Mouse (Mus musculus): ENCODE data around the gene Camk2n2.

Camk2n2 gene

DNA sequence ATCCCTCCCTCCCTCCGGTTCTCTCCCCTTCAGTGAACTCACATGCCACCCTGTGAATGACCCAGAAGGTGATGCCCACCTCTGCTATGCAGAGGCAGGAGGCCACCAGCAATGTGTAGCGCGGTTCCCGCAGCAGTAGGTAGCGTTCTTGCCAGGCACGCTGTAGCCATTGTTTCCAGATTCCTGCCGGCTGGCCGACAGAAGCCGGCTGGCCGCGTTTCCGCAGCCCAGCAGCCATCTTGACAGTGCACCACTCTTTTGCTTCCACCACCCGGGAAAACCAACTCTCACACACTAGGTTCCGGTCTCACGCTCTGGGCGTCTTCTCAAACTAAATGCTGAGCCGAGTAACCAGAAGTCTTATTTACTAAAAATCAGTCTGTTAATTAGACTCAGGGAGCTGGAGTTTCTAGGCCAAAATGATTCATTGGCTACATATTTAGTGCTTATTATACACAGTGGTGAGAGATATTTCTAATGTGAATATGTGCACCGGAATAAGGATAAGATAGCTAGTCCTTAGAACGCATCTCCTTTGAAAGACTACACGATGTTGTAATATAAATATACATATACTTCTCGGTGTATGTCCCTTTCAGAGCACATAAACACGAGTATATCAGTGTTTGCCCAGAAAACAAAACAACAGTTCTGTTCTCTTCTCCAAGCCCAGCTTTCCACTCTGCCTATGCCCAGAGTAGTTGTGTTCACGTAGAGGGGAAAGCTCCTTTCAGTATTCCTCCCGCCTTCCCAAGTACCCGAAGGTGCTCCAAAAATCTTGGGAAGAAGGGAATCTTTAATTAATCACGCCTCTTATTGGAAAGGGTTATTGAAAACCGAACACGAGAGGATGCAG, 10.4 kb downstream of the Camk2n2 start:
- DNase-seq, result peak; percentile 52 to 70

DNA sequence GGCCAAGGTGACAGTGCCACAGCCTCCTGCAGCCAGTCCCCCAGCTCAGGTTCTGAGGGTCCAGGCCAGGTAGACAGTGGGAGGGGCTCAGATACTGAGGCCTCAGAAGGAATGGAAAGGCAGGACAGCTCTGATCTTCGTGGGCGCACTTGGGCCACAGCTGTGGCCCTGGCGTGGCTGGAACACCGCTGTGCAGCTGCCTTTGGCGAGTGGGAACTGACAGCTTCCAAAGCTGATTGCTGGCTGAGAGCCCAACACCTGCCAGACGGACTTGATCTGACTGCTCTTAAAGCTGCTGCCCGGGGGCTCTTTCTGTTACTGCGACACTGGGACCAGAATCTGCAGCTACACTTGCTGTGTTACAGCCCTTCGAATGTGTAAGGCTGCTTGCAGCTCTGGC, 16.4 kb downstream of the Camk2n2 start:
- DNase-seq, result no peak

DNA sequence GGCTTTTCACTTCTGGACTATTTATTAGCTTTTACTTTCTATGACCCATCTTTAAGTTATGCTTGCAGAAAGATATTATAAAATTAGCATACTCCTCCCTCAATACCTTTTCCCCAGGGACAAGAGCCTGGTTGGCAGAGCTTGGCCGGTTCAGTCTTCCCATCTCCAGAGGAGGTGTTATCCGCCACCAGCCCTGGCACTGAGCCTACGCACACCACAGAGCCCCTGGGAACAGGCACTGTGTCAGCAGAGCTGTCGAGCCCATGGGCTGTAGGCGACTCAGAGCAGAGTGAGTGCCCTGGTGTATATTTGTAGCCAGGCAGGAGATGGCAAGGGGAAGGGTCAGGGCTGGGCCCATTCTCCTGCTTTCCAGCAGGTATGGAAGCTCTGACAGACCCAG, 20.6 kb downstream of the Camk2n2 start:
- DNase-seq, result no peak

DNA sequence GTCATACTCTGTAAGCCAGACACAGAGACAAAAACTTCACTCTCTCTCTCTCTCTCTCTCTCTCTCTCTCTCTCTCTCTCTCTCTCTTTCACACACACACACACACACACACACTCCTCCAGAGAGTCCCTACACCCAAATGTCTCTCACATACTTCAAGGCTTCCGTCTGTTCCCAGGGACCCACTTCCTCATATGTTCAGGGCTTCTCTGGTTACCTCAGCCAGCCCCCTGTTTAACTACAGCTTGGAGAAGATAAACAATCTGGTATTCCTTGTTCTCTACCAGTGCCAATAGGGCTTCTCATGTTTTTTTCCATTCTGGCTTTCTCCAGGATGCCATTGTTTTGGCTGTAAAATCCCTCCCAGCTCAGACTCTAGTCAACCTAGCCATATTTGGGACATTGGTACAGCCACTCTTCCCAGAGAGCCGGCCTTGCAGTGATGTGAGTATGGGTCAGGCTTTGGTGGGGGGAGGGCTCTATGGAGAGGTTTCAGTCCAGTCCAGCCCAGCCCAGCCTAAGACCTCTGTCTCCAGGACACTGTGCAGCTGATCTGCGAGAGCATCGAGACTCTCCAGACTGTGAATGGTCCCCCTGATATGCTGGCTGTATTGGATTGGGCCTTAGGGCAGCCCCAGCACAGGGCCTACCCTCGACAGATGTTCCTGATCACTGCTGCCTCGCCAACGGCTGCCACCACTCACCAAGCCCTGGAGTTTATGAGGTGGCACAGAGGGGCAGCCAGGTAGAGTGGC, 24.2 kb downstream of the Camk2n2 start:
- DNase-seq, result no peak

DNA sequence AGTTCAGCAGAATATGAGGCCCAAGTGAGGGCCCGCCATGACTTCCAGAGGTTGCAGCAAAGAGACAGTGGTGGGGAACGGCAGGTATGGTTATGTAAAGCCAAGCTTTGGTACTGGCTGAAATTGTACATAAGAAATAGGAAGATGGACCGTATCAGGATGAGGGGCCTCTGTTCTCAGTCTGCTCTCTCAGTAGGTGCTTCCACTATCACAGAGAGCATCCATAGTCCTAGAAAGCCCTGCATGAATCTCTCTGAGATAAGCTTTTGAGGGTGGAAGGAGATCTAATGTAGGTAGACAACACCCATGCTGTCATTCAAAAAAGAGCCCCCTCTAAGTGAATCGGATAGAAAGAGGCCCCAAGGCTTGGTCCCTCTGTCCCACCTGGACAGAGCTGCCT, 25.4 kb downstream of the Camk2n2 start:
- DNase-seq, result no peak

DNA sequence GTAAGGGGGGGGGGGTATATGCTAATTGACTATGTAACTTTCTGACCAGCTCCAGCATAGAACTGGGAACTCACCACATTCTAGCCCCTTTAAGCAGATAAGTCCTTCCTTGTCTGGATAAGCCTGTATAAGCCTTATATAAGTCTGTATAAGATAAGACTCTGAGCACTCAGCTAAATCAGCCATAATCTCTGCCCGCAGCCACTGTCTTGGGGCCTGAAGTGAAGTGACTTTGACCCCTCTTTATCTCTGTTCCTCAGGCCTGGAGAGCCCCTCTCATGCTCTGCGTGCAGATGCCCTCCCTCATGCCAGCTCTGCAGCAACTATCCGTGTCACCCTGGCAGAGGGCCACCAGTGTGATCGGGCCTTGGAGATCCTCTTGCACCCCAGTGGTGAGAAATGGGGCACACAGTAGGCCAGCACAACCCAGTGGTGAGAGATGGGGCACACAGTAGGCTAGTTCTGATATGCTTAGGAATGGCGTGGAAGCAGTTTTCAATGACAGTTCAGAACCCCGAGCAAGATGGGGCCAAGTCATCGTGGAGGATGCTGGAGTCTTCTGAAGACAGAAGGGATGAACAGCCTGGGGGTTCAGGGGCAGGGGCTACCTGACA, 25.9 kb downstream of the Camk2n2 start:
- DNase-seq, result no peak

DNA sequence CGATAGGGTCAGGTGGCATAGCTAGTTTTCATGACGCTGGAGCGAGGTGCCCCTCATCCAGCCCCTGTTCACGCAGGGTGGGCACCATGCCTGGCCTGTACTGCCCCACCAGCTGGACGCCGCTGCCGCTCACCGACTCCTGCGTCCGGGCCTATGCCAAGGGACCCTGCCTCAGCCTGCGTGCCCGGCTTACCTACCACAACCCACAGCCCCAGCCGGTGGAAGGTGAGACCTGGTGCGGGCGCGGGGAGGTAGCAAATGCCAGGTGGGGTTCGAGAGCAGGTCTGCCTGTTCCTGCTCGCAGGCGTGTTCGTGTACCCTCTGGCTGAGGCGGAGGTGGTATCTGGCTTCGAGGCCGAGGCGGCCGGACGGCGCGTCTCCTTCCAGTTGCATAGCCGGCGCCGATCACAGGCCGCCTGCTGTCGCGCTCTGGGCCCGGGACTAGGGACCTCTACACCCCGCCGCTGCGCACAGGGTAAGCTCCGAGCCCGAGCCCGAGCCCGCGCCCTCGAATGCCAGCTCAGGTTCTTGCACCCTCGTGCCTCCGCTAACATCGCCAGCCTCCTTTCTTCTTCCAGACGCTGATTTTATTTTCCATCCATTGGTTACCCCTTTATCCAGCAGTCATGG, 29.9 kb downstream of the Camk2n2 start:
- DNase-seq, result no peak

DNA sequence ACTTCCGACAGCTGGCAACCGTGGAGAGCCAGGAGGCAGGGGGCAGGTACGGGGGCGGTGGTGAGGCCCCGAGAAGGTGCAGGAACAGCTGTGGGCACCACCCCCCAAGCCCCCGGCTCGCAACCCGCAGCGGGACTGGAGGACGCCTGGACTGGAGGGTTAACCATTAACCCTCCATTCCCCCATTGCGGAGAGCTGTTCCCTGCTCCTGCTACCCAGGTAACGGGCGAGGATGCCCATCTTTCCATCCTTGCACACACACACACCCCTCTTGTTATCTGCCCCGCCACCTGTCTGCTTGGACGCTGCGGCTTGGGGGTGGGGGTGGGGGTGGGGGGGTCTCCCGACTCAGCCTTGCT, 30.4 kb downstream of the Camk2n2 start:
- DNase-seq, result no peak

DNA sequence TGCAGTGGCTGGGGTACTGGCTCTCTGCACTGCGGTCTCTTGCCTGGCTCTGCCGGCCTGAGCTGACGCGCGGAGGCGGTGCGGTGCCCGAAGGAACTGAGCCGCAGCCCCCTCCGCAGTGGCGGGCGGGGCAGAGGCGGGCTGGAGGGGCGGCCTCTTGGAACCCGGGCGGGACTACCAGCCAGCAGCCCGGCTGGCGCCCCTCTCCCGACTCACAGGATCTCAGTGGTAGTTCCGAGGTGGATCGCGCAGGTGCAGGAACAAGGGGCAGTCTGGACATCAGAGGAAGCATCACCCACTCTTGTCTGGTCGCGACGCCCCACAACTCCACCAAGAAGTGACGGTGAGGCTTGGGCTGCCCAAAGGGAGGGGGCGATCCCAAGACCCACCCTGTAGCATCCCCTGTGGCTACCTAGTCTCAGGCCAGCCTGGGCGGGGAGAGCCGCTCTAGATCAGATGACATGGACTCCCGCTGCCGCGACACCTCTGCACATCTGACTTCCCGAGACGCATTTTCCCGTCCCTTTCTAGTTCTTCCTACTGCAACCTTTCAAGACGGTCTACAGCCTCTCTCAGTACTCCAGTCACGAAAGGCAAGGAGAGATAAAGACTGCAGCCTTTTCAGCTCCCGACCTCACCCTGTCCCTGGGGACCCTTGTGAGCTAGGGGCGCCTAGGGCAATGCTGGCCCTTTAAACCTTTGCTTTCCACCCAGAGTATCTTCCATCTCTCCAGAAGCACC, 31.0 kb downstream of the Camk2n2 start:
- DNase-seq, result no peak

DNA sequence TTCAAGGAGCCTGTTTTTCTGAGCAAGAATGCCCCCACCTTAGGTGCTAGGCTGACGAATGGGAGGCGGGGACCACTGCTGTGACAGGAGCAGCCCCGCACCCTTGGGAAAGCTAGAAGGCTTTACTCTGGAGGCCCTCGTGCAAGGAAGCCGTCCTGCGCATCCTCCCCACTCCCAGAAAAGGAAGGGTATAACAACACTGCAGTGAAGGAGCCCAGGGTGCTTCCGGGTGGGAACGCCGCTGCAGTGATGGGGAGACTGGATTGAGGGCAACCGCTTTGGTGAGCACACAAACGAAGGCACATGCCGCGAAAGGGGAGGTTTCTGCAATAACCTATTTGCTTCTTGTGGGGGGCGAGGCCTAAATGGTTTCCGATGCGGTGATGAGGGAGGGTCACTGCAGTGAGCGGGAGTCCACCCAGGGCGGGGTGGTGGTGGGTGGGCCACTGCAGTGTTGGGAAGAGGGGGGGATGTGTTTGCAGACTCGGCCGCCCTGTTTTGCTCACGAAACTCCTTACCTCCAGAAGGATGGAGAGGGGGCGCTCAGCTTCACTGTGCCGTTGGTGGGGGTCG, 31.6 kb downstream of the Camk2n2 start, which contains the start of gene Vwa5b2:
TSS of gene Vwa5b2 (plus strand) at position 106 of the 573 bp plus-strand sequence.
- no peak for DNase-seq
